Mouse (Mus musculus) pancreas, adult 10 weeks (tissue): ENCODE results near the gene Gm14326. TPM values are rescaled to one million over a fixed set of nuclear protein-coding genes. Genes with fewer than 3 reads are reported as not detected.

Source experiments
- polyA plus RNA-seq: library from polyadenylated mRNA; stranded (reverse); fragments of 350-450 nt; fragmentation: Illumina TruSeq; extraction: RNeasy Lipid Tissue Mini Kit (QIAGEN cat#74804); gene quantifications from one replicate; pipeline ENCODE4 v1.2.3, GENCODE M21; 2015; ENCODE audit warnings: low read depth, low replicate concordance; ENCODE audit not compliant: insufficient read depth

Gm14326 gene
- polyA plus RNA-seq = 4.8 TPM

GRCm38 (mm10) chr2:177957145-177957544 lies at the start of gene Gm14326:
Gm14326 (minus strand) TSS chr2:177957297.

GRCm38 (mm10) chr2:177925563-177926103 lies 31.5 kb downstream of the Gm14326 start, which contains the start of gene Zfp972:
Zfp972 (minus strand) TSS chr2:177925613.

GRCm38 (mm10) chr2:177897046-177897578 lies 60.0 kb downstream of the Gm14326 start, which contains the start of gene Gm14327:
Gm14327 (plus strand) TSS chr2:177897096.

Other genes with a start within 250 kb of the Gm14326 start
- gene Gm14322, start 198.0 kb downstream of the Gm14326 start, polyA plus RNA-seq = 3.9 TPM
- 8.2 TPM for gene Gm14325, start 117.0 kb downstream of the Gm14326 start, polyA plus RNA-seq
- gene Gm14327, start 60.2 kb downstream of the Gm14326 start, polyA plus RNA-seq = 1.4 TPM
- not detected for gene Zfp972, start 31.7 kb downstream of the Gm14326 start, polyA plus RNA-seq
- 3.1 TPM for gene Zfp971, start 66.0 kb upstream of the Gm14326 start, polyA plus RNA-seq
- gene Zfp931, start 121.2 kb upstream of the Gm14326 start, polyA plus RNA-seq = 2.7 TPM
- gene Phactr3, start 161.7 kb upstream of the Gm14326 start, polyA plus RNA-seq = 1.1 TPM